Mouse (Mus musculus) CH12F3 (cell line): ENCODE results near the gene Dnajc19.

ENCODE experiments used
- in situ Hi-C: fragments of 300-500 bp; cut with MboI; formaldehyde crosslinking; loops from 2 replicates; pipeline ENCODE4 v1.14.3; 2020; ENCODE audit warnings: low sequenced_read_pairs

Dnajc19 gene

GRCm38 (mm10) chr3:34033720-34034364 lies 47.3 kb downstream of the Dnajc19 start:
- in situ Hi-C loops: no loop called here

GRCm38 (mm10) chr3:34030601-34031000 lies 50.5 kb downstream of the Dnajc19 start:
- in situ Hi-C loops: no loop called here

DNA sequence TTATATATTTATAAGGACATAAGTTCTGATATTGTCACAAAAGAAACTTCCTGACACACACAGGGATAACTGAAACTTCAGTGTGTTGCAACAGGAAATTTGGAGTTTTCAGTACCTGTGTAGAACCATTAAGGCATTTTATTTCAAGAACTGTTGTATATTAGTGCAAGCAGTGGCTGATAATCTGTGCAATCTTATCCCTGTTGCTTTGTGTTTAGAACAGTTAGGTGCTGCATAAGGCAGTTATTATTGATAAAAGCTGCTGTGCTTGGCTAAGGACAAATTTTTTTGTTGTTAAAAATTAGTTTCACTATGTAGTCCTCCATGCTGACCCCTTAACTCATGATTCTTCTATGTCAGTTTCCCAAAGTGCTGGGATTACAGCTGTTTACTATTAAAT lies 52.2 kb downstream of the Dnajc19 start:
- in situ Hi-C loops: no loop called here

- in situ Hi-C loops: no loop called here
These were observed 59.8 kb downstream of the Dnajc19 start for GRCm38 (mm10) chr3:34021259-34021828.

DNA sequence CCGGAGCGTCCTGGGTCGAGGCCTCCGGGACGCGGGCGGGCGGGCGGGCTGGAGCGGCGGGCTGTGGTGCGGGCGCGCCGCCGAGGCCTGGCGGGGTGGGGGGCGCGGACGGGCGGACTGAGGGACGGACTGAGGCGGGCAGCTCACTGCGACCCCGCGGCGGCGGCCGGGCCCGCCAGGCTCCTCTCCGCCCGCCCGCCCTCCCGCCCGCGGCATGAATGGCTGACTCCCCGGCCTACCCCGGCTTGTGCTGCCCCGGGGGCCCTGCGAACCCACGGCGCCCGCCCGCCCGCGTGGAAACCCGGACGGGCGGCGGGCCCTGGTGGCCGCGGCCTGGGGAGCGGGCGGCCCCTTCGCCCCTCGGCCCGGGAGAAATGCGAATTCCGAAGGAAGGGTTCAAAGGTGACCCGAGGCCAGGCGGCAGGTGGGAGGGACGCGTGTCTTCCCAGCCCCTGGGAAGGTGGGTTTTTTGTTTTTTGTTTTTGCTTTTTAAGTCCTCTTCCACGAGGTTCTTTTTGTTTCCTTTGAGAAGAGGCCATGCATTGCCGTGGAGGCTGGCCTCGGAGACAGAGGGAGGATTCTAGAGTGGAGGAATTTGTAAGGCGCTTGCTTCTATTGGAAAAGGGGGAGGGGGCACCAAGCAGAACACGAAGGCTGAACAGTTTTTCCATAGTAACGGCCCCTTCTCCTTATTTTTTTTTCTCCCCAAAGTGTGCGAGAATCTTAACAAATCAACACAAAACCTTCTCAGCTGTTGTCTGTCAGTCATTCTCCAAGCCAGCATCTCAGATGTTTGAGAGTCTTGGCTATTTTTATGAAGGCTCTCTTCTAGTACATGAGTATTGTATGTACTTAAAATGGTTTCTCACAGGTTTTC lies 60.5 kb downstream of the Dnajc19 start:
- in situ Hi-C loops: no loop called here

DNA sequence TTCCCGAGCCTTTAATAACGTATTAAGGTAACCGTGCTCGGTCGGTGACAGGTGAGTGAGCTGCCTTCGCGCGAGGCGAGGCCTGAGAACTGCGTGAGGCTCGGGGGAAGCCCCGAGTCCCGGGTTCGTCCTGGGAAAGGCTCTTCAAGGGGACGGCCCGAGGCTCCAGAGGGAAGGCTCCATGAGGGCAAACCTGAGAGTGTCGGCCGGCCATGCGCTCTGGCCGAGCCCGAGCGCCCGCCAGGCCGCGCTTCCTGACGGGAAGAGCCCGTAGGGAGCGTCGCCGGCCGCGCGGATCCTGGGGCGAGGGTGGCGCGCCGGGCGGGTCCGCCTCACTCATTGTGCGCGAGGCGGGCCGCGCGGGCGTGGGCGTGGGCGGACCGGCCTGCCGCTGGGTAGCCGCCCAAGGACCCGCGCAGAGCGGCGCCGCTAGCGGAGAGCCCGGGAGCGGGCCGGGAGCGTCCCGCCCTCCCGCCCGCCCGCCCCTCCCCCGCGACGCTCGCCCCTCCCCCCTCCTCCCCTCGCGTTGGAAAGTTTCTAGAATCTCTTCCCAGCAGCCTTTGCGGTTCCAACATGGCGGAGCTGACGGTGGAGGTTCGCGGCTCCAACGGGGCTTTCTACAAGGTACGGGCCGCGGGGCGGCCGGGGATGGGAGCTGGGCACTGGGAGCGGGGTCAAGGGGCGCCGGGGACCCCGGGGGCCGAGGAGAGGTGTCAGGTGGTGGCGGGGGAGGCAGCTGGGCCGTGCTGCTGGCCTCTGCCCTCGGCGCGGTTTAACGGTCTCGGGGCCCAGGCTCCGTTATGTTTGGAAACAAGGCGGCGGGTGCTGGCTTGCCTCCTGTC lies 61.4 kb downstream of the Dnajc19 start, which contains the start of gene Fxr1:
Gene Fxr1 (plus strand): TSS at position 404 of the 842 bp plus-strand sequence.
- in situ Hi-C loops: no loop called here

- in situ Hi-C loops: no loop called here
These were observed 72.9 kb downstream of the Dnajc19 start for GRCm38 (mm10) chr3:34008191-34008590.

- in situ Hi-C loops: no loop called here
These were observed 73.5 kb downstream of the Dnajc19 start for GRCm38 (mm10) chr3:34007611-34008010.

DNA sequence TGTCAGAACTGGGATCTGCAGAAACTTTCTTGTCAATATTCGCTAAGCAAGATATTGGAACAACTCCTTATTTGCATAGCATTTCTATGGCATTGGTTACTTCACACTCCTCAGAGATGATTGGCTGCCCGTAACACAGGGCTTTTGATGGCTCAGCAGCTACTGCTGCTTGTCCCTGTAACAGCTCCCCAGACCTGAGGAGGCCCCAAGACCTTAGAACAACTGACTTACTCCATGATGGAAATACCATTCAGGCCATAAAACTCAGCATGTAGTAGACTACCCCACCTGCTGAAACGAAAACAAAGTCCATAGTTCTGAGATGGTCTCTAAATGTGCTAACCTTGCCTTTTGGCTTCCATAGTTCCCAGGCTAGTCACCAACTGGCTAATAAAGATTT lies 74.3 kb downstream of the Dnajc19 start:
- in situ Hi-C loops: no loop called here

DNA sequence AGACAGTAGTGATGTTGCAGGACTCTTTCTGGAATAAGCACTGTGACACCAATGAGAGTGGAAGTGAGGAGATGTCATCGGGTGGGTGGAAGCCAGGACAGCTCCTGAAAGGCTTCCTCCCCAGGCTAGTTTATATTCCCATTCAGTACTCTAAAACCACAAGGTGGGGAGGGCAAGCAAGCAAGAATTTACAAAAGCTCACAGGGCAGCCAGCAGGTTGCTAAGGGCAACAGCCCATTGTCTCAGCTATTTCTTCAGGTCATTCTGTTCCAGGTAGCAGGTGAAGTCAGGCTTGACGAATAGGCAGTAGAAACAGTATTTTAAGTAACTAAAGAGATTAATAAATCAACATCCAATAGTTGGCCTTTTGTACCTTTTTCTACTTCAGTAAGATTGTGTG lies 74.8 kb downstream of the Dnajc19 start:
- in situ Hi-C loops: no loop called here
